Comparison of ENCODE assay signal across 18 mouse cellular contexts in genomic region chr1:190904136-190904535, GRCm38 (mm10).
"Had no signal": no experiment of that assay in that cellular context is flagged by ENCODE, and none has a peak within 500 bp of the region (broad histone marks: within the 10 kb centered on the region; RNA-seq: fewer than 3 reads in every experiment).

No protein-coding gene starts in this region.

- H3K27ac ChIP-seq: limb, embryonic 15.5 days; liver, embryonic 14.5 days; midbrain, embryonic 10.5 days; midbrain, embryonic 12.5 days; neural tube, embryonic 15.5 days had no signal

- DNase-seq: midbrain, embryonic 14.5 days; retina, postnatal 1 day; right cerebral cortex, adult 18-20 months; right cerebral cortex, postnatal 25 days; right cerebral cortex, postnatal 4 days; spleen, adult 18-20 months; thymus, adult 18-20 months; thymus, postnatal 14 days; thymus, postnatal 36 days had no signal

- H3K4me3 ChIP-seq: limb, embryonic 15.5 days; midbrain, embryonic 10.5 days; midbrain, embryonic 12.5 days; myocyte; neural tube, embryonic 13.5 days; neural tube, embryonic 15.5 days had no signal

- H3K27me3 ChIP-seq: limb, embryonic 15.5 days; midbrain, embryonic 12.5 days; neural tube, embryonic 13.5 days; neural tube, embryonic 15.5 days had no signal

- H3K9me3 ChIP-seq: limb, embryonic 15.5 days; midbrain, embryonic 10.5 days; midbrain, embryonic 12.5 days; neural tube, embryonic 13.5 days; neural tube, embryonic 15.5 days had no signal

- H3K4me2 ChIP-seq: limb, embryonic 15.5 days; liver, embryonic 11.5 days; midbrain, embryonic 12.5 days; neural tube, embryonic 13.5 days; neural tube, embryonic 15.5 days had no signal

- H3K4me1 ChIP-seq: midbrain, embryonic 12.5 days had no signal

- H3K9ac ChIP-seq: limb, embryonic 15.5 days; liver, embryonic 14.5 days; midbrain, embryonic 12.5 days; neural tube, embryonic 13.5 days; neural tube, embryonic 15.5 days had no signal

- ATAC-seq: midbrain, embryonic 16.5 days had no signal
